Mouse (Mus musculus) left cerebral cortex, adult 8-10 months (tissue): Measurements from ENCODE around the gene Cfap61. TPM values are rescaled to one million over a fixed set of nuclear protein-coding genes. Genes with fewer than 3 reads are reported as not detected.

Experiments
- DNase-seq, 2 experiments: peaks; one replicate each; pipeline ENCODE4 v3.0.0; 2022; ENCODE audit warnings: low spot score in 2 of 2
- total RNA-seq, 4 experiments: library from RNA; stranded (reverse); gene quantifications; 2 replicates each; pipeline ENCODE4 v1.2.4; 2022

Cfap61 gene
- total RNA-seq, 4 experiments from 2014 or later = 3.1 to 4.0 (median 3.6) TPM

DNA sequence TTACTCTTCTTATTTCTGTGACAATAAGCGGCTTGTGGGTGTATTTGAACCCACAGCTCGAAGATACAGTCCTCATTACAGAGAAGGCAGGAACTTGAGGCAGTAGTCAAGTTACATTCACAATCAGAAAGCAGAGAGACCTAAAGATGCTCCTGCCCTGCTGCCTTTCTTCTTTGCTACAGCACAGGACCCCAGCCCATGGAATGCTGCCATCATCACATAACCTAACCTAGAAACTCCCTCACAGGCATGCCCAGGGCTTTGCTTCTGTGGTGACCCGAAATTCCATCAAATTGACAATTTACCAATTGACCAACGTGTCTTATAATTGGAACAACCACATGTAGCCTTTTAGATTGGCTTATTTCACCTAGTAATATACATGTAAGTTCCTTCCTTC, 212.7 kb downstream of the Cfap61 start:
- DNase-seq = no peak

DNA sequence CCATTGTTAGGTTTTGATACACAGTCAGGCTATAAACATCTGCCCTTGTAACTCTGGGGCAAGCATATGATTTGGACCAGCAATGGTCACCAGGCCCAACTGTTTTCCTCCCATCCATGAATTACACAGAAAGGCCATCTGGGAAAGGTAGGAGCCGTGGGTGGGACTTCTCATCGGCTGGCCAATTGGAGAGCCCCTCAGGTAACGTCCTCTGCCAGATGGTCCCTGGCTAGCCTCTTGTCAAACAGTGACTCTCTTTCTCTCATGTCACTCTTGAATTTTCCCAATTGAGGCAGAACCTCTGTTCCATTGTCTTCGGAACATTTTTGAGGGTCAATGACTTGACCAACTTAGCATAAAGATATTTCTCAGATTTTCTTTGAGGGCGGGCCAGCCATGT, 213.2 kb downstream of the Cfap61 start:
- no peak for DNase-seq

DNA sequence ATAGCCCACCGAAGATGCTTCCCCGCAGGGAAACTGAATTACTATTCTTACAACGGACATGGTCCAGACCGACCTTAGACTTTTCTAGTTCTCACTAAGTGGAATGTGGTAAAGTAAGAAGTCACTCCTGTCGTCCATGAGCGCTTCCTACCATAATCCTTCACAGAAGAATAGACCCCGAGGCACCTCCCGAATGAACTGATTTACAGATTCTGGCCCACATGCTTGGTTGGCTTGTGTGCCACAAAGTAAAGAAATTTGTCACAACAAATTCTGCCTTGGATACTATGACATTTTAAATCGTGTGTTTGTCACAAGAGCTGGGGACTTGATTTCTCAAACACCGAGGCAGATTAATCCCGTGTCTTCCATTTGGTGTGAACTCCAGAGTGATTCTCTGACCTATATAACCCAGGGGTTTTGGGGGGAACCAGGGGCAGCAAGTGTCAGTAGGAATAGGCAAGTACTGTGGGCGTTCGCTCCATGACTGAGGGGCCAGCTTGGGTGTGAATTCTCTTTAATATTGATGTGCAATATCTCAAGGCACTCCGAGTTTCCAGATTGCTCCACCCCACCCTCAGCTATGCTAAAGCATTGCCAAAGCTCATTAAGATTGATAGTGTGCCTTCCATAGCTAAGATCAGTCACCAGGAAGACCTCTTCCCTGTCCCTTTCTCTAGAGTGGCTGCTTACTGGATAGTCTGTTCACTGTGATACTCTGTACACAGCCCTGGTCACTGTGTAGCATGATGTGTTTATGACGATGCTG, 214.8 kb downstream of the Cfap61 start:
- no peak for DNase-seq

DNA sequence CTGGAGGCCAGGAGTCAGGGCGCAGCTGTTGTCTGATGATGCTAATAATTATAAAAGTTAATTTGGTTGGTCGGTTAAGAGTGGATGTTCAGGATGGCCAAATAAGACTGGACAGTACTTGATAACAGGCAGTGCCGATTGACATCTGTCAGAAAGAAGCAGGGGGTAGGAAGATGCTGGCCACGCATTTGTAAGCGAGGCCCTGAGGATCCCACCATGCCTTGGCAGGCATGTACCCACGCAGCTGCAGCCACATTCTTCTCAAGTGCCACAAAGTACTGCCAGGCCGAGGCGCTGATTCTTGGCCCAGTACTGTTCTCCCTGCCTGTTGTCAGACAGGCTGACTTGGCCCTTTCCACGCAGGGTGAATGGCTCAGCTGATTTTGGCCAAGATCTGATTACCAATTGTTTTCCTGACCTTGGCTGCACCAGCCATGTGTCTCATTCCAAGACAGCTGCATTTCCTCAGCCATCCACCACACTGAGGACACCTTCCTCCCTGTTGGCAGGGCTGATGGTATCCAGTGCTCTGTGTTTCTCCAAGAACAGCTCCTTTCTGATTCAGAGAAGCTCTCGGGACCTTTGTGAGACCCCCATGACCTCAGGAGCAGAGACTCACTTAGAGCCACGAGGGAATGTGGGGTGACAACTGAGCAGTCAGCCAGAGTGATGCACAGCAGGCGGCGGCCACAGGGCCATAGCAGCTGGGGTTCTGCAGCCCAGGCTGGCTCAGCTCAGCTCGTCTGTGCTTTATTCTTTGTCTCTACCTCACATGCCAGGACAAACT, 233.6 kb downstream of the Cfap61 start:
- DNase-seq = no peak

DNA sequence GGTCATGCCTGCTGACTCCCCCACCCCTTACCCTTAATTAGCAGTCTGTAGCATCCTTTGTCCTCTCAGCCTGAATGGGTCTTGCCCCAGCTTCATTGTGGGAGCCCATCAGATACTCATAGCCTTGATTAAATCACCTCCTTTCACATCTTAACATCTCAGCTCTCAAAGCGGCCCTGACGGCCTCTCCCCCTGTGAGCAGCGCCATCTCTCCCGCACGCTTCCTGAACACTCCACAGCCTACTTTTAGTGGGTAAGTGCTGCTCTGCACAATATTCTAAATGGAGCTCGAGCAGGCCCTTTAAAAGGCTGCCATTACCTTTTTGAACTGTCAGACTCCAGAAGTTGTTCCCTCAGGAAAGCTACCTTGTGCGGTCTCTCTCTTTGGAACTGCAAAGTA, 234.9 kb downstream of the Cfap61 start:
- DNase-seq = no peak

DNA sequence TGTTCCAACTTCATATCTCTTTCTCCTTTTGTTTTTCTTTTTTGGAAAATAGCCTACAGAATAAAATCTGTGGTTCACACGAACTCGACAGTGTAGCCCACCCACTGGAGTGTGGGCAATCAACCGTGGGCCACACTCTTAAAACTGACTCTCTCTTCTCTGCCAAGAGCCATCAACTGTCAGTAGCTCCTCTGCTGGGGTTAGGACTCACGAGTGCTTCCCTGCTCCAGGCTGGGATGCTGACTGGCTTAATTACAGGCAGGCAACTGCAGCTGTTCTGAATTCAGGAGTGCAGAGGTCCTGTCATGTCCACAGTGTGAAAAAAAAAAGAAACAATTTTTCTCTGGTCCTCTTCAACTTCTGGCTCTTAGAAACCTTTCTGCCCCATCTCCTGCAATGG, 237.5 kb downstream of the Cfap61 start:
- DNase-seq = no peak

DNA sequence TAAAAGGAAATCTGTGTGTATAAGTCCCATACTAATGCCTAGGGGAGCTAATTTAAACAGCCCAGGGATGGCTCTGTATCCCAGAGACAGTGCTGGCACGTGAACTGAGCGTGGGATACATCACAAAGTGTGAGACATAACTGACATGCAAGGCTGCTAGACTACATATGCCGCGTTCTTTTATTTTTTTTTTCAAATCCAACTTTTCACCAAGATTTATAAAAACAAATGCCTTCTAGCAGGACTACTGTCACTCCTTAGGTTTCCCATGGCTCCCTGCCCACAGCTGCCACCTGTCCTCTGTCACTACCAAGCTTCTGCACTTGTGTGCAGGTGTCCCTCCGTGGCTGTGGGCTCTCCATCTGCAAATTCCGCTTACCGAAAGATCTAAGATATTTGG, 239.6 kb downstream of the Cfap61 start:
- peak in 1 of 2 experiments; percentile 52 for DNase-seq

DNA sequence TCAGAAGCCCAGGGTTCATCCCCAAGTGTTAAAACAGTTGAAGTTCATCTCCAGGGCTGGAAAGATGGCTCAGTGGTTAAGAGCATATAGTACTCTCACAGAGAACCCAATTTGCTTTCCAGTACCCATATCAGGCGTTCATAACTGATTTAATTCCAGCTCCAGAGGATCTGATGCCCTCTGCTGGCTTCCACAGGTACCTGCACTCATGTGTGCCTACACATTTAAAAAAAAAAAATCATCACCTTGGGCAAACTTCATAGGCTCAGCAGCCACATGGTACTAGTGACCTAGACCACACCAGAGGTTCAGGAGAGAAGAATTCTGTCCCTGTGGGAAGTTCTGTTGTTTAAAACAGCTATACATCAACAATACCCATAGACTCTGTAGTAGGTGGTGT, 244.1 kb downstream of the Cfap61 start:
- no peak for DNase-seq

DNA sequence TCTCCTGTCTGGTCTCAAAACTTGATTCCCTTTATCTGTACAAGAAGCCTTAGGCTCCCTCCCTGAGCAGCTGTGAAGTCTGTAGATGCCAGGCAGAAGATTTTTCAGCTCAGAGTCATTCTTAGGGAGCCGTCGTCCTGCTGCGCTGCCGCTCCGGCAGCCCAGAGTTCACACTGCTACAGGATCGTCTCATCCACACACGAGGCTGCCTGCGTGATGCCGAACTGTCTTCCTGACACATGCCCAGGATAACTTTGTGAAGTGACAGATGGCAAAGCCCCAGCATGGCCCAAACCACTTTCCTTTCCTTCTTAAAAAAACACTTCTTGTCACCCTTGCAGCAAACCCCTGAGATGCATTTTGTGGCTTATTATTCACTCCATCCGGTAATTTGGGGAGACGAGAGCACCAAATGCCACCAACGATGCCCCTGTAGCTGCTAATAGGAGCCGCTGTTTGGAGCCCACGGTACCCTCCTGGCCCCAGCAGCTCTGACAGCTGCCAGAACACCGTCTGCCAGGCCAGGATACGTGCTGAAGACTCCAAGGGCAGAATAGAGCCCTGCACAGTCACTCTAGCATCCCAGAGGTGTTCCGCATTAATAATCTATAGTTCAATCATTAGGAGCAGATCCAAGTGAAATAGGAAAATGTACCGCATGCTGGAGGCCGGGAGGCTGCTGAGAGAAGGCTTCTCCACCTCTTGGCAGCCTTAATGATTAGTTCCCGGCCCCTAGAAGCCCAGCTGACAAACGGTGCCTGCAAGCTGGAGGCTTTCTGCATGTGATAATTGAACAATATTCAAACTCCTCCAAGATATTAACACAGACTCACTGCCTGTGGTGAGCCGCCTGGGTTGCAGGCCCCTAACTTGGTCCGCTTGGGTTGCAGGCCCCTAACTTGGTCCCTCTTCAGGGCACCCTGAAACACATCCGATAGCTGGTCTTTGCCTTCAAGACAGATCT, 249.5 kb downstream of the Cfap61 start:
- DNase-seq = no peak

DNA sequence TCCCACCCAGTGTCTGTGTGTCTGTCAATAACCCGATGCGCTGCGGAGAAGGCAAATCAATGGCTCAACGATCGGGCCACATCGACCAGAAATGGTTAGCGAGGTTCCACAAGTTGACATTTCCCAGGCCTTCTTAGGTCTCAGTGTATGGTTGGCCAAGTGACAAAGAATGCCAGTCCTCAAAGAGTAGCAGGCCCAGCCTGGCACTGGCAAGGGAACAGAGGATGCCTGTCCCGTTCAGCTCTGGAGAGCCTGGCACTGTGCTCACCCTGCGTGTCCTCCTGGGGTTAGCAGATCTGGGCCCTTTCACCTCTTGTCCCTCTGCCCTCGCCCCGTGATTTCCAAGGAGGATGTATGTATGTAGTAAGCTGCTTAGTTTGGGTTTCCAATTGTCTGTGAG, 261.5 kb downstream of the Cfap61 start:
- DNase-seq = no peak

DNA sequence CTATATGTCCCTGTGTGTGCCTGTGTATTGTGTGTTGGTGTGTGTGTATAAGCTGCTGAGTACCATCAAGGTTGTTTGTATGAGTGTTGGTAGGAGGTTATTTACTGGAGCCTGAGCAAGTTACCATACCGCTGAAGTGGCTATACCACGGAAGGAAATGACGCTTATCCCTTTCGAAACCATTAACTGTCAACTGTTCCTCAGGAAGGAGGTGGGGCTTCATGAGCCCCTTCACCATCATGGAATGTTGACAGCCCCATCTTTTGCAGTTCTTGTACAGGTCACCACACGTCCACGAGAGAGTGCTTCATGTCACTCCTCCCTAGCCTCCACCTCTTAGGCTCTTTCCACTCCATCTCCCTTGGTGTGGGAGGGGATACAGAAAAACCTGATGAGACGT, 263.4 kb downstream of the Cfap61 start:
- DNase-seq = no peak

DNA sequence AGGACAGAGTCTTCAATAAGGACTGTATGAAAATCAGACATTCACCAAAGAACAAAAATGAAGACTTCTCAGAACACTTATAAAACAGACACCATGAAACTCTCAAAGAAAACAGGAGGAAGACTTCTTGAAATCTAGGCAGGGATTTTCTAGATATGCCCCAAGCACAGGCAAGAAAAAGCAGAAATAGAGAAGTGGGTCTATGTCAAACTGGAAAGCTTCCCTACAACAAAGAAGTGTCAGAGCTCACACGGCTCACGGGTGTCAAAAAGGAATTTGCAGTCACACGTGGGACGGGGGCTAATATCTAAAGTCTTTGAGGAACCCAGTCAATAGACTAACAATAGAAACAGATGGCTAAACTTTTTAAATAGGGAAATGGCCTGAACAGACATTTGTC, 276.4 kb downstream of the Cfap61 start:
- DNase-seq = no peak

DNA sequence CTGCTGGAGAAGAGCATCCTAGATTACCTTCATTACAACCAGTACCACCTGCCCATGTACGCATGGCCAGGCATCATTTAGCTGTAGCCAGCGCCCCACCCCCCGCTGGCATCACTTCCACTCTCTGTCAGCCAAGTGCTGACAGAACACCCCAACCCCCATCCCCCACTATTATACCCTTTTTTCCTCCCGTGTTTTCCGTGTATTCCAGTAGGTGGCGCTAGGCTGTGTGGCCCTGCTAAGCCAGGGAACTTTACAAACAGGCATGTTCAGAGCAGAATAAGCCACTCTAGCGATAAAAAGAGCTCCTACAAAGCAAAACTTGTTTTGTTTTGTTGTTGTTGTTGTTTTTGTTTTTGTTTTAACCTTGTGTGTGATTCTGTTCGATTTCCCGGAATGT, 280.1 kb downstream of the Cfap61 start:
- peak in 1 of 2 experiments; percentile 31 for DNase-seq

DNA sequence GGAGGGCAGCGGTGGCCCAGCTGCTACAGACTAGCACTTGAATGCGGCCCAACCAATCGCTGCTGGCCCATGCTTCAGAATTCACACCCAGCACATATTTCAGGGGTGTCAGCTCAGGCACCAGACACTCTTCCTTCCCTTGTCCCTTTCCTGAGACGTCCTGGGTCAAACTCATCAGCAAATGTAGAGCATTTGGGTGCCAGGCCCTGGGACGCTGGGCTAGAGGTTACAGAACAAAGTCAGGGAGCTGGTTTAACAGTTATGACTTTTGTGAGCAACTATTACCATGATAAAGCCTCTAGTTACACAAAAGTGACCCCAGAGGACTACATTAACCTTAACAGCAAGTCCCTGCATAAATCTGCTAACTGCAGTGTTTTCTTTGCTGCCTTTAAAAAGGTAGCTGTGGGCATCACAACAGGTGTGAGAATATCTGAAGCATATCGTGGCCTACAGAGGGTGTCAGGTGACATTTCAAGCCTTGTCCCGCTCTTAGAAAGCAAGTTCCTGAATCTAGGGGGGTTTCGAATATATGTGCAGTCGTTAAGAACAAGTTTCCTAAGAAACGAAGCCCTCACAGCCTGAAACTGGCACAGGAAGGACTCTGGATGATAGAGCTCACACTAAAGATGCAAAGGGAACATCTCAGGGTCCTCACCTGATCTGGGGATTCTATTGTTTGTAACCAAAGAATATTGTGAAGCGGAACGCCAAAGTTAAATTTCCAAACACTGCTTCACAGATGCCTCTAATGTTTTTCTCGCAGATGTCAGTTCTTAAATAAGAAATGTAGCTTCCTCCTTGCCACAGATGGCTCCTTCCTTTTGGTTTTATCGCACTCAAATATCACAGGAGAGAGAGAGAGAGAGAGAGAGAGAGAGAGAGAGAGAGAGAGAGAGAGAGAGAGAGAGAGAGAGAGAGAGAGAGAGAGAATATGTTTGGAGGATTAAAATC, 281.8 kb downstream of the Cfap61 start:
- no peak for DNase-seq

DNA sequence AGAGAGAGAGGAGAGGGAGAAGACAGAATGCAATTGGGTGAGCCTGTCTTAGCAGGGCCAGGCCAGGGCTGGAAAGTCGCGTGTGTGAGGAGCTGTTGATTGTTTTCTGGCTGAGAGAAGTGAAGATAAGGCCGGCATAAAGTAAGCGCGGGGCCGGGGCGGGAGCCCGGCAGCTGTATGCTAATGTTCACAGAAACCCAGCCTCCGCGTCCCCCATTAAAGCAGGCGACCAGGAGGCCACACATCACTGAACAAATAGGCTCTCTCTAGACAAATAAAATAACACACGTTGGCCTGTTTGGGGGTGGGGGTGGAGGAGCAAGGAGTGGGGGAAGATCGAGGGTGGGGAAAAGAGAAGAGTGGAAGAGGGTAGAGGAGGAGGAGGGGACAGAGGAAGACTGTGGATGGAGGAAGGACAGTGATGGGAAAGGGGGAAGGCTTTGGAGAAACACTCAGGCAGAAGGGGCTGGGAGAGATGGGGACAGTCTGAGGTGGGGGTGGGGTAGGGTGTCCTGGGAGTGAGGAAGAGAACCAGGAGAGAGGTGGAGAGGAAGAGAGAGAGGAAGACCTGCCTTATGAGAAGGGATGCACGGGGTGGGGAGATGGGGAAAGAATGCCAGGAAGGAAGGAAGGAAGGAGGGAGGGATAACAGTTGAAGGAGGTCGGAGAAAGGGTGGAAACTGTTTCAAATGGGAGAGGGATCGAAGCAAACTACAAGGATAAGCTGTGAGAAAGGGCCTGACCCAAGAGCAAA, 282.8 kb downstream of the Cfap61 start:
- peak in 1 of 2 experiments; percentile 25 for DNase-seq

DNA sequence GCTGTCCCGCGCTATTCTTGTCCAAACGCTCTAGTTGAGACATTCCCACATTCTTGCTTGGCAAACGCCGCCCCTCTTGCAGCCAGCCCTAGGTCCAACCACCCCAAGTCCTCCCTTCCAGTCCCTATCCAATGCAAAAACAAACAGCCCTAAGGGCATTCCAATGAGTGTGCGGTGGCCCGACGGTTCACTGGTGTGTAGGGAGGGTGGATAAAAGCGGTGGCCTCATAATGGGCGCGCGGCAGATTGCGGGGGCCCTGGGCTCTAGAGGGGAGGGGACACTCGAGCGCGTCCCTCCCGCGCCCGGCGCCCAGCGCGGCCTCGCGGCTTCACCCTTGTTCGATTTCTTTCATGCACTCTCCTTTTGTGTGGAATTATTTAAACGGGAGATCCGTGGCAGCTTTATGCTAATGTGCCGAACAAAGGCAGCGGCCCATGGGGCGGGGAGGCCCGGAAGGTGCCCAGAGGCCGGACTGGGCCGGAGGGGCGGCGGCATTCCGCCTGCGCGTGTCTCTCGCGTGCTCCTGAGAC, 283.6 kb downstream of the Cfap61 start:
- DNase-seq = no peak

DNA sequence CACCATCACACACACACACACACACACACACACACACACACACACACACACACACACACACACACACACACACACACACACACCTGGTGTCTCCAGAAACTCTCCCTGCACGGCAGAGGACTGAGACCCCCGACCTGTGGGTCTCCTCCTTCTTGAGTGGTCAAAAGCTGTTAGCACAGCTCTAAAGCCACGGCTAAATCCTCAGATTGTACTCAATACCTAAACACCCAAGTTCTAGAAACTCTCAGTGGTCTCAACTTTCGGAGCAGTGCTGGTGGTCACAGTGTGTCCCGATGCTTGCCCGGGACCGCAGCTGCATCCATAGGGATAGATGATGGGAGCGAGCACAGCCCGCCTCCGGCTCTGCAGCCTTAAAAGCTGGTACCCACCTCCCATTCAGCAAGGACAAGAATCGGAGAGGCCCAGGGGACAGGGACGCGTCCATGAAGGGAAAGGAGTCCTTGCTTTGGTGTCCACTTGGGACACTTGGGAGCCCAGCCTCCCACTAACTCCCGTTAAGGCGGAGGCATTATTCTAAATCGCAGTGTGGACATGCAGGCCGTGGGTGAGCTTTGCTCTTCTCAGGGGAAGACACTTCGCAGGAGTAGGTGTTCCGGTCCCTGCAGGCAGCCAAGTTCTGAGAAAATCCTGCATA, 284.4 kb downstream of the Cfap61 start:
- DNase-seq = peak; percentile 15 to 26

DNA sequence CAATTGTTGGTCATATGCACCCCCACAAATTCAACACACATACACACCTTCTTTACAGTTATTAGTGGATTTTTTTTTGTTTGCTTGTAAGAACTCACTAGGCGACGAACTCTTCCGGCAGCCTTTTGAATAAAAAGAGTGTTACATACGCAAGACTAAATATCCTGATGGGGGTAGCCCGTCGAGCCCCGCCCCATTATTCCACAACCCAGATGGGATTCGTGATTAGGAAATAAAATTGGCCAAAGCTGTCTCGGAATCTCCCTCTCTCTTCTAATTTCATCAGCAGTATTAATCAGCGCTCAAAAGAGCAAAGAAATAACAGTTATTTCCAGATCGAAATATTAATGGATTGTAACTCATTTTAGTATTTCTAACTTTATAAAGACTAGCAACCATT, 285.2 kb downstream of the Cfap61 start:
- no peak for DNase-seq

DNA sequence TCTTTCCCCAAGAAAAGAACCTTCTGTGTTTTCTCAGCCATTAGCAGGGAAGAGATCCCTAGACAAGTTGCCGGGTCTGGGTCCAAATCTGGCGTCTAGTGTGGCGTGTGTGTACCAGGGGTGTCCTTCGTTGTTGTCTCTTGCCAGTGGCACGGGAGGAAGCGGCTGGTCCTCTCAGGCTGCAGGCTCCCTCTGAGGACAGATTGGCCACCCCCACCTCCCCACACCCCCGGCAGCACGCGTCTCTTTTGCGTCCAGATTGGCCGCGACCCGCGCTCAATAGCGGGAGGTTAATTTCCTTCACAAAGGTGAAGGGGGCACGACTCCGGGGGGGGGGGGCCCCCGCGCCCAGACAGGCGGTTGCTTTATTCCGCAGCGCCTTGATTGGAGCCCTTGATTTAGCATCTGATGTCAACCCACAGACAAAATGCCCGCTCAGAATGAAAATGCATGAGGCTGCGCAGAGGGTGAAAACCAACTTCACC, 286.0 kb downstream of the Cfap61 start:
- DNase-seq = no peak
